Mouse (Mus musculus) heart, postnatal 0 days (tissue): Measurements from ENCODE around the gene Npr2.
"Not testable (repeated sequence)": the region's sequence is repeated elsewhere in the genome, so short reads cannot be mapped to it uniquely, and the experiment has no call there.

Experiments used
- CTCF ChIP-seq: IDR thresholded peaks from 2 replicates; pipeline ENCODE4 v1.5.1; 2016; ENCODE audit warnings: antibody characterized with exemption, control low read depth, low read depth
- EP300 ChIP-seq: IDR thresholded peaks from 2 replicates; pipeline ENCODE4 v1.6.1; 2016; ENCODE audit warnings: antibody characterized with exemption, low read depth

- TF ChIP-seq CTCF, EP300: not testable (repeated sequence)
Observed at GRCm38 (mm10) chr4:43596597-43596996, 35.1 kb upstream of the Npr2 start.
